Mouse (Mus musculus): ENCODE data around the gene Prcd.

GRCm38 (mm10) chr11:116630171-116630965 lies 23.0 kb upstream of the Prcd start:
- TF ChIP-seq CTCF (IDR thresholded peaks at IDR 0.05; ENCODE audit: low read depth, low read length) (no peak), POLR2A (IDR thresholded peaks at IDR 0.05; ENCODE audit: borderline replicate concordance, low read depth, low read length) (no peak)

Measured in bone marrow macrophage, adult 2 months (primary cell).